Mouse (Mus musculus): ENCODE data around the gene Hist1h2af. TPM values are rescaled to one million over a fixed set of nuclear protein-coding genes. Genes with fewer than 3 reads are reported as not detected.
"Not testable (repeated sequence)": the region's sequence is repeated elsewhere in the genome, so short reads cannot be mapped to it uniquely, and the experiment has no call there.

Hist1h2af gene
- polyA plus RNA-seq, 1 experiment from 2014 or later: 16.3 TPM

DNA sequence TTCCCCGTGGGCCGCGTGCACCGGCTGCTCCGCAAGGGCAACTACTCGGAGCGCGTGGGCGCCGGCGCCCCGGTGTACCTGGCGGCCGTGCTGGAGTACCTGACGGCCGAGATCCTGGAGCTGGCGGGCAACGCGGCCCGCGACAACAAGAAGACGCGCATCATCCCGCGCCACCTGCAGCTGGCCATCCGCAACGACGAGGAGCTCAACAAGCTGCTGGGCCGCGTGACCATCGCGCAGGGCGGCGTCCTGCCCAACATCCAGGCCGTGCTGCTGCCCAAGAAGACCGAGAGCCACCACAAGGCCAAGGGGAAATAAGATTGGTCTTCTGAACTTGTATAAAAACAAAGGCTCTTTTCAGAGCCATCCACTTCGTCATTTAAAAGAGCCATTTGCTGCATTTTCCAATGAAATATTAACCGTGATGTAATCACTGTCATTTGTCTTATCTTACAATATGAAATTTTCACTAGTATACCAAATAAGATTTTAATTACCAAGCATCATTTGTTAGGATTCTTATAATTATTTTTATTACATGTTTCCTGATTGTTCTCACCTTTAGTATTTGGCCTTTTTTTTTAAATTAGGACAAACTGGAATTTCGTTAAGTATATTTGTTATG, 41.0 kb downstream of the Hist1h2af start:
- not testable (repeated sequence) for ATAC-seq (ENCODE audit: insufficient number of reproducible peaks, insufficient read depth, low FRiP score, low TSS enrichment, low read depth)

DNA sequence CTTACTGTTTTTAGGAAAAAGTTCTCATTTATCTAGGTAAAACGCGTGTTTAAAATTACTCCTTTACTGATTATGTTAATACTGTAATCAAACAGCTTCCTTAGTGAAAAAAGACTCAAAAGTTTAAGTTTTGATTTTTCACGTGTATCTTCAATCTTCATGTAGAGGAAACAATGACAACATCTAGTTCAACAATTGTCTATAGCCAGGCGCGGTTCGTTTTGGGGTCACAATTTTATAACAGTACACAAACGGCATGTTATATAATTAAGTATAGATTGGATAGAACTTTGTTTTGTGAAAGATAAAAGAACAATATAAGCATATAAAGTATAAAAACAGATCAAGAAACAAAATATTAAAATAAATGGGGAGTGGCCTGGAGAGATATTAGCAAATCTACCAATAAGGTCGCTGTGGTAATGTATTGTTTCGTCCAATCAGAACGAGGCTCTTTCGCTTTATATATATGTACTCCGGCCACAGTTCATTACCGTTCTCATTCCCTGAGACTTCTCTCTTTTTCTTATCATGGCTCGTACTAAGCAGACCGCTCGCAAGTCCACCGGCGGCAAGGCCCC, 41.7 kb downstream of the Hist1h2af start, which contains the start of gene Hist1h3d:
TSS of gene Hist1h3d (plus strand) at position 493 of the 581 bp plus-strand sequence.
- Histone ChIP-seq H3K4me3 (replicated peaks) (peak within 1 kb of the TSS; percentile 49), H3K27ac (peak within 1 kb of the TSS; percentile 94), H3K9me3 (no peaks in the 10 kb centered on the region), H3K9ac (replicated peaks) (peak within 1 kb of the TSS; percentile 80), H3K36me3 (no peaks in the 10 kb centered on the region), H3K4me2 (peak within 1 kb of the TSS; percentile 73), H3K4me1 (replicated peaks) (peaks cover 10% of the 10 kb centered on the region), H3K27me3 (no peaks in the 10 kb centered on the region)
- peak; percentile 54 for ATAC-seq (ENCODE audit: insufficient number of reproducible peaks, insufficient read depth, low FRiP score, low TSS enrichment, low read depth)
- WGBS: under 1% methylated on average over 18 of the region's 18 CpGs

More for the DNA sequence above, 41.0 kb downstream of the Hist1h2af start:
- peak overlapping the region; percentile 55; the same call in 1 of the 2 replicates for H3K9ac ChIP-seq (replicated peaks)
- not testable (repeated sequence) for H3K36me3 ChIP-seq, H3K9me3 ChIP-seq, H3K27me3 ChIP-seq
- H3K4me2 ChIP-seq: peak overlapping the region; percentile 75
- peak overlapping the region; percentile 49 for H3K4me3 ChIP-seq (replicated peaks)
- H3K4me1 ChIP-seq (replicated peaks): peaks cover 14% of the 10 kb centered on the region
- peak overlapping the region; percentile 97 for H3K27ac ChIP-seq
- WGBS: 0% methylated on average over 9 of the region's 39 CpGs

- WGBS: under 1% methylated on average over 12 of the region's 40 CpGs
These were observed 42.2 kb downstream of the Hist1h2af start for GRCm38 (mm10) chr13:23575864-23576313.

GRCm38 (mm10) chr13:23576351-23576881, 42.7 kb downstream of the Hist1h2af start:
- H3K9ac ChIP-seq (replicated peaks): peak overlapping the region; percentile 80
- peak overlapping the region; percentile 94 for H3K27ac ChIP-seq
- peak overlapping the region; percentile 49 for H3K4me3 ChIP-seq (replicated peaks)
- H3K27me3 ChIP-seq: no peaks in the 10 kb centered on the region
- no peaks in the 10 kb centered on the region for H3K36me3 ChIP-seq
- peak overlapping the region; percentile 73 for H3K4me2 ChIP-seq
- peaks cover 14% of the 10 kb centered on the region for H3K4me1 ChIP-seq (replicated peaks)
- WGBS: 4% methylated on average over 7 of the region's 7 CpGs
- ATAC-seq (ENCODE audit: insufficient number of reproducible peaks, insufficient read depth, low FRiP score, low TSS enrichment, low read depth): no peak
- H3K9me3 ChIP-seq: no peaks in the 10 kb centered on the region

More at GRCm38 (mm10) chr13:23575864-23576313, 42.2 kb downstream of the Hist1h2af start:
- H3K9me3 ChIP-seq; H3K27me3 ChIP-seq; H3K36me3 ChIP-seq; ATAC-seq (ENCODE audit: insufficient number of reproducible peaks, insufficient read depth, low FRiP score, low TSS enrichment, low read depth): not testable (repeated sequence)
- peak overlapping the region; percentile 73 for H3K4me2 ChIP-seq
- H3K9ac ChIP-seq (replicated peaks): peak overlapping the region; percentile 80
- peak overlapping the region; percentile 49 for H3K4me3 ChIP-seq (replicated peaks)
- H3K4me1 ChIP-seq (replicated peaks): peaks cover 14% of the 10 kb centered on the region
- peak overlapping the region; percentile 94 for H3K27ac ChIP-seq

DNA sequence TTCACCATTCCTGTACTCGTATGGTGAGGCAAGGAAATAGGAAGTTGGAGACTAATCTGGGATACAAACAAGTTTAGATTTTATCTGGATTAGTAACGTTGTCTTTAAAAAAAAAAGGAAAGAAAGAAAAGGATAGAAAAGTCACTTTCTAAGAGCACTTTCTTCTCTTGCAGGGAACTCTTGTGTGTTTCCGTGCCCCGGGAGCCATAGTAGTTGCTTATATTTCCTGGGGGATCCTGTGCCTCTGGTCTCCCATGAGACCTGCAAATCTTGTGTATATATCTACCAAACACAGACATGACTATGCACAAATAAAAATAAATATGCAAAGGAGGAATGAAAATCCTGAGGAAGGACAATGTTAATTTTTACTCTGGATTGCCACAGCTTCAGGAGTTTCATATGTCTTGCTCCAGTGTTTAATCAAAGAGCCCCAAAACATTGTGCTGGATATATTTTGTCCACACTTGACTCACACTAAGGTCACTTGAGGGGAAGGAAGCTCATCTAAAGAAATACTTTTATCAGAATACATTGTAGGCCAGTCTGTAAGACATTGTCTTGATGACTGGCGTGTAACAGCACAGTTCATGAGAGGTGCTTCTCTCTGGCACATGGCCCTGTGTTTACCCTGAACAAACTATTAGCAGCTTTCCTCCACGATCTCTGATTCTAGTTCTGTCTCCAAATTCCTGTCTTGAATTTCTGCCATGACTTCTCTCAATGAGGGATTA, 43.4 kb downstream of the Hist1h2af start:
- ATAC-seq (ENCODE audit: insufficient number of reproducible peaks, insufficient read depth, low FRiP score, low TSS enrichment, low read depth): no peak
- WGBS: 55% methylated on average over 6 of the region's 6 CpGs
- peak overlapping the region; percentile 80; the same call in 1 of the 2 replicates for H3K9ac ChIP-seq (replicated peaks)
- H3K36me3 ChIP-seq: no peaks in the 10 kb centered on the region
- peak overlapping the region; percentile 49 for H3K4me3 ChIP-seq (replicated peaks)
- peaks cover 18% of the 10 kb centered on the region for H3K4me1 ChIP-seq (replicated peaks)
- H3K4me2 ChIP-seq: peak overlapping the region; percentile 73
- H3K27ac ChIP-seq: peak overlapping the region; percentile 94
- H3K27me3 ChIP-seq: no peaks in the 10 kb centered on the region
- H3K9me3 ChIP-seq: no peaks in the 10 kb centered on the region

DNA sequence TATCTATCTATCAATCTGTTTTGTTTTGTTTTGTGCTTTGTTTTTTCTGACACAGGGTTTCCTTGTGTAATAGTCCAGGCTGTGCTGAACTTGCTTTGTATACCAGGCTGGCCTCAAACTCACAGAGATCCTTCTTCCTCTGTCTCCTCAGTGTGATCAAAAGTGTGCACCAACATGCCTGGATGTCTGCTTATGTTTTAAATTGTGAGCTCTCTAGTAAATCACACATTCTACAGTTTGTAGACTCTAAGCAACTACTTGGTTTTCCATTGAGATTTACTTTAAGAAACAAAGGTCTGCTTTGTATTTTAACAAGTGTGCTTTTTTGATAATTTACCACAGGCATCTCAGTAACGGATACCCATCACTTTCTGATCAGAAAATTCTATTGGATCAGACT, 44.1 kb downstream of the Hist1h2af start:
- Histone ChIP-seq H3K27me3 (no peaks in the 10 kb centered on the region), H3K36me3 (no peaks in the 10 kb centered on the region), H3K9me3 (no peaks in the 10 kb centered on the region), H3K27ac (peak overlapping the region; percentile 66; the same call in 1 of the 2 replicates), H3K4me2 (no peak overlapping the region), H3K4me3 (replicated peaks) (no peak overlapping the region), H3K4me1 (replicated peaks) (peaks cover 25% of the 10 kb centered on the region), H3K9ac (replicated peaks) (no peak overlapping the region)
- 89% methylated on average over 1 of the region's 1 CpGs for WGBS
- ATAC-seq (ENCODE audit: insufficient number of reproducible peaks, insufficient read depth, low FRiP score, low TSS enrichment, low read depth): no peak

DNA sequence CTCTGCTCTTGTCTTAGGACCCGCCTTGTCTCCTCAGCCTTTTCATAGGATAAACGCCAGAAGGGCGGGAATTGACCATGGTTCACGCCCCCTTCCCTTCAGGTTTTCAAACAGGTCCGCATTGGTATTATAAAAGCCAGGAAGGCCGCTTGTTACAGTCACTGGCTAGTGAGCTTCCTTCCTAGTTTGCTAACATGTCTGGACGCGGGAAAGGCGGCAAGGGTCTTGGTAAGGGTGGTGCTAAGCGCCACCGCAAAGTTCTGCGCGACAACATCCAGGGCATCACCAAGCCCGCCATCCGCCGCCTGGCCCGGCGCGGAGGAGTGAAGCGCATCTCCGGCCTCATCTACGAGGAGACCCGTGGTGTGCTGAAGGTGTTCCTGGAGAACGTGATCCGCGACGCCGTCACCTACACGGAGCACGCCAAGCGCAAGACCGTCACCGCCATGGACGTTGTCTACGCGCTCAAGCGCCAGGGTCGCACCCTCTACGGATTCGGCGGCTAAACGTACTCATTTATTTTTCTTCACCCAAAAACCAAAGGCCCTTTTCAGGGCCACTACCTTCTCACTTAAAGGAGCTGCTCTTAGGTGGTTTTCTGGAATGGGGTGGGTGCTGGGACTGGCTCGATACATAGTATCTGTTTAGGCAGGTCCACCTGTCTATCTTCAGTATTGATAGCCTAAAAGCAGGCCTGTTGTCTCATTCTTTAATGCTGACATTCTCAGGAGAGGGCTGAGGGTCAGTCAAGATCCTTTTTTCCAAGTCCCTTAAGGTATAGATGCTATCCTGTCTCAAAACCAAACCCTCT, 47.9 kb downstream of the Hist1h2af start, which contains the start of gene Hist1h4d:
TSS of gene Hist1h4d (plus strand) at position 191 of the 811 bp plus-strand sequence.
- Histone ChIP-seq H3K27me3 (no peaks in the 10 kb centered on the region), H3K4me1 (replicated peaks) (peaks cover 34% of the 10 kb centered on the region), H3K4me3 (replicated peaks) (peak within 1 kb of the TSS; percentile 55), H3K36me3 (no peaks in the 10 kb centered on the region), H3K9me3 (no peaks in the 10 kb centered on the region), H3K27ac (peak within 1 kb of the TSS; percentile 96), H3K9ac (replicated peaks) (peak within 1 kb of the TSS; percentile 73), H3K4me2 (peak within 1 kb of the TSS; percentile 85)
- under 1% methylated on average over 43 of the region's 43 CpGs for WGBS
- ATAC-seq (ENCODE audit: insufficient number of reproducible peaks, insufficient read depth, low FRiP score, low TSS enrichment, low read depth): peak; percentile 91

GRCm38 (mm10) chr13:23582219-23583056, 48.7 kb downstream of the Hist1h2af start:
- Histone ChIP-seq H3K36me3 (no peaks in the 10 kb centered on the region), H3K9me3 (no peaks in the 10 kb centered on the region), H3K27ac (peak overlapping the region; percentile 96), H3K9ac (replicated peaks) (peak overlapping the region; percentile 73), H3K27me3 (no peaks in the 10 kb centered on the region), H3K4me2 (peak overlapping the region; percentile 85), H3K4me1 (replicated peaks) (peaks cover 34% of the 10 kb centered on the region), H3K4me3 (replicated peaks) (peak overlapping the region; percentile 55)
- 7% methylated on average over 6 of the region's 6 CpGs for WGBS
- no peak for ATAC-seq (ENCODE audit: insufficient number of reproducible peaks, insufficient read depth, low FRiP score, low TSS enrichment, low read depth)

DNA sequence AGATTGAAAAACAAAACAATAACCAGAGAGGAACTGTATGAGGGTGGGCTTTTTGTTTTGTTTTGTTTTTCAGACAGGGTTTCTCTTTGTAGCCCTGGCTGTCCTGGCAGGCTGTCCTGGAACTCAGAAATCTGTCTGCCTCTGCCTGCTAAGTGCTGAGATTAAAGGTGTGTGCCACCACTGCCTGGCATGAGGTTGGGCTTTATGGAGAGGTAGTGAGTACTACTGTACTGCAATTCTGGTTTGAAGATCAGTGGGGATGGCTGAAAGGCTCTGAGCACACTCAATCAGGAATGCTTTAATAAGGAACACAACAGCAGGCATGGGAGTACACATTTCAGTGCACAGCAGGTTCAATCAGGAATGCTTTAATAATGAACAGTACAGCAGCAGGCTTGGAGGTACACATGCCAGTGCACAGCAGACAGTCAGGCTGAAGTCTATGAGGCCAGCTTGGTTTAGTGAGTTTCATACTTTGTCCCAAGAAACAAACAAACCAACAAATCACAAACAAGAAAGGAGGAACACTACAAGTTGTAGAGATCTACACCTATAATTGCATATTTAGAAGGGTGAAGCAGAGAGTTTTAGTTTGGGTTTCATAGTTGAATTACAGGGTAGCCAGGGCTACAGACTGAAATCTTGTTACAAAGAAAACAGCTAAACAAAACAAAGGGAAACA, 49.8 kb downstream of the Hist1h2af start:
- Histone ChIP-seq H3K4me1 (replicated peaks) (peaks cover 34% of the 10 kb centered on the region), H3K4me3 (replicated peaks) (no peak overlapping the region), H3K9me3 (no peaks in the 10 kb centered on the region), H3K36me3 (no peaks in the 10 kb centered on the region), H3K27me3 (no peaks in the 10 kb centered on the region), H3K9ac (replicated peaks) (peak overlapping the region; percentile 31; the same call in 1 of the 2 replicates), H3K4me2 (peak overlapping the region; percentile 85), H3K27ac (peak overlapping the region; percentile 96)
- no peak for ATAC-seq (ENCODE audit: insufficient number of reproducible peaks, insufficient read depth, low FRiP score, low TSS enrichment, low read depth)
